Mouse (Mus musculus) lung, postnatal 0 days (tissue): ENCODE results near the gene Nr4a3. TPM values are rescaled to one million over a fixed set of nuclear protein-coding genes. Genes with fewer than 3 reads are reported as not detected.

ENCODE experiments used
- ATAC-seq: fragments of 200-750 bp; cut with Nextera tagmentation; 2 replicates; pipeline ENCODE4 v1.8.0; 2017; ENCODE audit warnings: moderate library complexity
- DNase-seq: peaks from one replicate; pipeline ENCODE4 v3.0.0-alpha.2; 2016; ENCODE audit warnings: low spot score
- H3K27ac ChIP-seq: fragments of 300-500 bp; sonication (generic); 2 replicates; pipeline ENCODE4 v1.5.1; 2014; ENCODE audit warnings: antibody characterized with exemption, mild to moderate bottlenecking, low read length, mixed read lengths
- H3K27me3 ChIP-seq: fragments of 300-500 bp; sonication (generic); replicated peaks from 2 replicates; pipeline ENCODE4 v1.6.1; 2014; ENCODE audit warnings: low read length, mixed read lengths; ENCODE audit not compliant: insufficient read depth
- H3K36me3 ChIP-seq: fragments of 300-500 bp; sonication (generic); 2 replicates; pipeline ENCODE4 v1.6.1; 2014; ENCODE audit warnings: low read length, mixed read lengths; ENCODE audit not compliant: insufficient read depth
- H3K4me1 ChIP-seq: fragments of 300-500 bp; sonication (generic); 2 replicates; pipeline ENCODE4 v1.6.1; 2014; ENCODE audit warnings: antibody characterized with exemption, low read depth, low read length, mixed read lengths; ENCODE audit not compliant: insufficient read depth
- H3K4me2 ChIP-seq: fragments of 300-500 bp; sonication (generic); replicated peaks from 2 replicates; pipeline ENCODE4 v1.6.1; 2014; ENCODE audit warnings: low read depth, mild to moderate bottlenecking, low read length, moderate library complexity, mixed read lengths
- H3K4me3 ChIP-seq: fragments of 300-500 bp; sonication (generic); 2 replicates; pipeline ENCODE4 v1.5.1; 2014; ENCODE audit warnings: low read depth, low read length
- H3K9ac ChIP-seq: fragments of 300-500 bp; sonication (generic); replicated peaks from 2 replicates; pipeline ENCODE4 v1.6.1; 2014; ENCODE audit warnings: low read depth, mild to moderate bottlenecking
- H3K9me3 ChIP-seq: fragments of 300-500 bp; sonication (generic); 2 replicates; pipeline ENCODE4 v1.6.1; 2016; ENCODE audit warnings: low read length, mixed read lengths
- CTCF ChIP-seq: IDR thresholded peaks from 2 replicates; pipeline ENCODE4 v1.5.1; 2016; ENCODE audit warnings: antibody characterized with exemption, mild to moderate bottlenecking
- EP300 ChIP-seq: IDR thresholded peaks from 2 replicates; pipeline ENCODE4 v1.6.1; 2016; ENCODE audit warnings: antibody characterized with exemption, mild to moderate bottlenecking, control low read depth
- WGBS: fragments of 180-500 bp; shearing (Covaris S2); extraction: QIAGEN DNeasy Blood & Tissue Kit; methylation state at CpG from one replicate; pipeline ENCODE4 v1.1.7; 2014; 5-methylcytosine and 5-hydroxymethylcytosine counted together
- polyA plus RNA-seq: library from polyadenylated mRNA; unstranded; fragments of >200 nt; fragmentation: Nextera tagmentation; extraction: Ambion mirVana; gene quantifications from 2 replicates; pipeline ENCODE4 v1.2.1, GENCODE M21; 2015

The Nr4a3 gene
- polyA plus RNA-seq, 1 experiment from 2014 or later = 0.14 TPM

DNA sequence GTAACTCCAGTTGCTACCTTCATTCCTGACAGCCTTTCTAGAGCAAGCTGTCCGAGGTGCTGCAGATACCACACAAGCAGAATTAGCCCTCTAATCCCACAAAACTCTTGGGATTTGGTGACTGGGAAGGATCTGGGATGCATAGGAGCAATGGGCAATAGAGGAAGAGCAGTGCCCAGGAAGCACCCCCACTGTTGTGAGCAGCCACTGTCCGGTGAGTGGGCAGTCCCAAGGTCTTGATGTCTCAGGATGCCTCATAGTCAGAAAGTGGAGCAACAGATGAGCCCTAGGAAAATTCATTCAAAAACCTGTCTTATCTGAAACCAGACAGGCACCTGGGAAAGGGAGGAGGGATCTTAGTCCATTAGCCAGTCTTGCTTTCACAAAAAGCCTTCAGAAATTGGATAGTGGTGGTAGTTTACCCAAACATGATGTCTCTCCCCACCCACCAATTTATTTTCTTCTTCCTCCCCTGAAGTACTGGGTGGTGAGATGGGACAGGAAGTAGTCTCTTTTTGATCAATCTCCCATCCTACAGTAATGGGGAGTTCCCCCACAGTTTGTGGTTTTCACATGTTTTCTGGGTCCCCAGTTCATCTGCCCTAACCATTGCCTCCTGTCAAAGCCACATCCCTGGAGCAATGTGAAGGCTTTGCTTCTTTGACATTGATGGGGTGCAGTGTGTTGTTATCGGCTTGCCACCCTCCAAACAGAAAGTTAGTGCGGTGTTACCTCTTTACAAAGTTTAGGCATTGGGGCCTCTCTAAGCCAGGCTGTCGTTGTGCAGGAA is 29.7 kb downstream of the Nr4a3 start:
- Histone ChIP-seq H3K4me1 (peaks cover 5% of the 10 kb centered on the region; the same call in 1 of the 2 replicates), H3K9me3 (no peaks in the 10 kb centered on the region), H3K4me3 (no peak overlapping the region), H3K9ac (no peak overlapping the region), H3K27ac (no peak overlapping the region), H3K4me2 (no peak overlapping the region), H3K36me3 (no peaks in the 10 kb centered on the region), H3K27me3 (no peaks in the 10 kb centered on the region)
- no peak for DNase-seq
- 84% methylated on average over 5 of the region's 5 CpGs for WGBS
- TF ChIP-seq CTCF (no peak), EP300 (no peak)
- ATAC-seq = no peak

DNA sequence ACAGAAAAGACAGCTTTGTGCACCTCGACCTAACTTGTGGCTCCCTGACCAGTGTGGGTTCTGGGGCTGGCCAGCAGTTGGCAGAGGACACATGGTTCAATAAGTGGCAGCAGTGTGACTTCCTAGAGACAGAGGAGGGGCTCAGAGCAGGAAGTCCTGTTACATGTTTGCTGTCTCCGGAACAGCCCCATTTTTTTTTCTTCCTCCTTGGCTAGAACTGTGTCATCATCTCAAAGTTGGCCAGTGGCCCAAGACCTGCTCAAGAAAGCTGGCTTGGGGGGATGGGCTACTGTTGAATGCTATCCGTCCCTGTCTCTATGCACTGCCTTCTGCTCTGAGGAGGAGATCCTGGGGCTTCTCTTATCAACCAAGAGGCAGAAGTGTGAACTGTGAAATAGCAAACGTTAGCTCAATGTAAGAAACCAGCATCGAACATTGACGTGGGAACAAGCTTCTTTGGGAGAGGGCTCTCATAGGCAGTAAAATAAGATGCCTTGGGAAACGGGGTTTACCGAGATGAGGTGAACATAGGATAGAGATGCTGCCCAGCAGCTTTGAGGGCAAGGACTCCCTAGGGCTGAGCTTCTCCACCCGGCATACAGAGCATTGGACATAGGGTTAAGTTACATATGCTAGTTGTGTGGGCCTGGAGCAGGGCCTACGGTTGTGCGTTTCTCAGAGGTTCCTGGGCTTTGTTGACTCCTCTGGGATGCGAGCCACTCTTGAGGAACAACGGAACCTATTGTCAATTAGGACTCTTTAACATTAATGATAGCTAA is 31.9 kb downstream of the Nr4a3 start:
- 40% methylated on average over 13 of the region's 13 CpGs for WGBS
- no peak overlapping the region for H3K4me2 ChIP-seq
- no peaks in the 10 kb centered on the region for H3K36me3 ChIP-seq
- peaks cover 5% of the 10 kb centered on the region; the same call in 1 of the 2 replicates for H3K4me1 ChIP-seq
- H3K9me3 ChIP-seq = no peaks in the 10 kb centered on the region
- no peaks in the 10 kb centered on the region for H3K27me3 ChIP-seq
- TF ChIP-seq EP300 = peak; percentile 14; the same call in 1 of the 2 replicates
- no peak for TF ChIP-seq CTCF
- DNase-seq (peak; percentile 77), ATAC-seq (peak; percentile 77)
- no peak overlapping the region for H3K4me3 ChIP-seq
- no peak overlapping the region for H3K9ac ChIP-seq
- H3K27ac ChIP-seq = no peak overlapping the region

DNA sequence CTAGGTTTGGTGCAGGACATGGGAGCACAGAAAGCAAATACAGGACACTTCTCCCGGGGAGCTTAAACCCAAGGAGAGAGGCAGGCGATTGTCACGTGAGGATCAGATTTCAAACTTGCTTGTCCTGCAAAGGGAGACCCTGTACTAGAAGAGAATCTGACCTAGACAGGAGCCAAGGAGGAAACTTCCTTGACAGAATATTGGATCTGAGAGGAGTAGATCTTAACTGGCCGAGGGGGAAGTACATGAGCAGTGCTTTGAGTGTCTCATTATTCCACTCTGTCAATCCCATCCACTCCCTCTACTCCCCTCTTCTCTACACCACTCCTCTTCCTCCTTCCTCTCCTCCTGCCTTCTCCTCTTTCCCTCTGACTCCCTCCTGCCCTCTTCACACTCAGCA is 33.3 kb downstream of the Nr4a3 start:
- 11% methylated on average over 4 of the region's 4 CpGs for WGBS

DNA sequence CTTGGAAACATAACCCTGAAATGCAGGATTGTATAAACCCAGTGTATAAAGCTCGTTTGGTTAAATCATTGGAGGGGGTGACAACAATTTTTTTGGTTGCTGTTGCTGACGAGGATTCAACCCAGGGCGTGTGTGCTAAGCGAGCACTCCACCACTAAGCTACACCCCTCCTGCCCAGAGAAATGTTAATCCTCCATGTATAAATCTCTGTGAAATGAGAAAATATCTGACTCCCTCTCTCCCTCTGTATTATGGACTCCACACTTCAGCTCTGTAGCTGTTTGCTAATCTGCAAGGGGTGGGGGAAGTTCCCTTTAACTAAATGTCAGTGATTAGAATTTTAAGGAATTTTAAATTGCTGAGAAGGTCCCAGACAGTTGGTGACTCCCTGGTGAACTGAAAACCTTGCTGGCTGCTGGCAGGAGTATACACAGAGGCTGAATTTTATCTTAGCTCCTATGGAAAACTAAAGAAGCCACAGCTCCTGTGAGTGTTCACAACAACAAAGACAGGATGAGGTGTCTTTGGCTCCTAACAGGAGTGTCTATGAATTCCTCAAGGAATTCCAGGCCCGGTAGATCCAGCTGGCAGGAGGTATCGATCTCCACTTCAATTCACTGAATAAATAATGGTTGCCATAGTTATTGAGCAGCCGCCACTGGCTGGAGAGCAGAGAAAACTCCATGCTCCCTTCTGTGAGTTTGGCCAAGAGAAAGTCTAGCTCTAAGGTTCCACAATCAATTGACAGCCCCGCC is 34.5 kb downstream of the Nr4a3 start:
- no peak overlapping the region for H3K4me3 ChIP-seq
- no peak for TF ChIP-seq EP300
- TF ChIP-seq CTCF = no peak
- H3K27ac ChIP-seq = no peak overlapping the region
- H3K36me3 ChIP-seq = no peaks in the 10 kb centered on the region
- no peak overlapping the region for H3K4me2 ChIP-seq
- DNase-seq = no peak
- no peak for ATAC-seq
- 43% methylated on average over 8 of the region's 8 CpGs for WGBS
- no peak overlapping the region for H3K9ac ChIP-seq
- H3K9me3 ChIP-seq = no peaks in the 10 kb centered on the region
- no peaks in the 10 kb centered on the region for H3K27me3 ChIP-seq
- peaks cover 5% of the 10 kb centered on the region; the same call in 1 of the 2 replicates for H3K4me1 ChIP-seq

More for the DNA sequence above, 33.3 kb downstream of the Nr4a3 start:
- Histone ChIP-seq H3K9ac (no peak overlapping the region), H3K27me3 (no peaks in the 10 kb centered on the region), H3K36me3 (no peaks in the 10 kb centered on the region), H3K27ac (no peak overlapping the region), H3K4me2 (no peak overlapping the region), H3K4me1 (peaks cover 5% of the 10 kb centered on the region; the same call in 1 of the 2 replicates), H3K4me3 (no peak overlapping the region), H3K9me3 (no peaks in the 10 kb centered on the region)
- TF ChIP-seq EP300 (no peak), CTCF (no peak)
- ATAC-seq (no peak), DNase-seq (no peak)

DNA sequence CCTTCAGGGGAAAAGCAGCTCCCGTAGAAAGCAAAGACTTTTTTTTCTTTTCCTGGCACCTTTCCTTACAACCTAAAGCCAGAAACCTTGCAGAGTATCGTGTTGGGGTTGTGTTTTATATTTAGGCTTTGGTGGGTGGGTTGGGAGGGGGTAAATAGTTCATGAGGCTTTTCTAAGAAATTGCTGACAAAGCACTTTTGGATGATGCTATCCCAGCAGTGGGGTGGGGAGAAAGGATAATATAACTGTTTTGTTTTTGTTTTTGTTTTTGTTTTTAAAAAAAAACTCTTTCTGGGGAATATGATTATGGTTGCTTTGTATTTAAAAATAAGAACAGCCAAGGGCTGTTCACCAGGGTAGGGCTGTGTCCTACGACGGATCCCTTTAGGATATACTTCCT is 38.5 kb downstream of the Nr4a3 start:
- no peaks in the 10 kb centered on the region for H3K36me3 ChIP-seq
- no peak overlapping the region for H3K4me3 ChIP-seq
- no peaks in the 10 kb centered on the region for H3K27me3 ChIP-seq
- H3K27ac ChIP-seq = no peak overlapping the region
- ATAC-seq (no peak), DNase-seq (no peak)
- no peak overlapping the region for H3K9ac ChIP-seq
- no peaks in the 10 kb centered on the region for H3K9me3 ChIP-seq
- TF ChIP-seq CTCF (no peak), EP300 (no peak)
- no peaks in the 10 kb centered on the region for H3K4me1 ChIP-seq
- WGBS = 81% methylated on average over 4 of the region's 4 CpGs
- no peak overlapping the region for H3K4me2 ChIP-seq

DNA sequence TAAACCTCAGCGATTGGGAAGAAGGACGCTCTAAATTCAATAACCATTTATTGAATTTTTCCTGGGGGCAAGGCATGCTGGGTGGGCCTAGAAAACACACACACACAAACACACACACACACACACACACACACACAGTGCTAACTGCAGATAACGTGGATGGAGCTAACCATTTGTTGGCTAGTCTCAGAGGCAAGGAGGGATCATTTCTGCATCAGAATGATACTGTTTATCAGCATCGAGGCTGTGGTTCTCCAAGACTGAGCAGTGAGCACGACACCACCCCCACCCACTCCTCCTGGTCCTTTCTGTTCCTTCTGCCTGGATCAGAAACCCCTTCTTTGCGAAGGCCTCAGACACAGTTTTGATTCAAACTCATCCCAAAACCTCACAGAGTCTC is 41.7 kb downstream of the Nr4a3 start:
- Histone ChIP-seq H3K4me2 (no peak overlapping the region), H3K9me3 (no peaks in the 10 kb centered on the region), H3K9ac (no peak overlapping the region), H3K4me3 (no peak overlapping the region), H3K27me3 (no peaks in the 10 kb centered on the region), H3K4me1 (no peaks in the 10 kb centered on the region), H3K36me3 (no peaks in the 10 kb centered on the region), H3K27ac (no peak overlapping the region)
- no peak for DNase-seq
- TF ChIP-seq CTCF = no peak
- no peak for TF ChIP-seq EP300
- WGBS = 69% methylated on average over 6 of the region's 6 CpGs
- ATAC-seq = no peak
